Mouse (Mus musculus) right cerebral cortex, postnatal 14 days (tissue): ENCODE results near the gene Kctd2.
"Not testable (repeated sequence)": the region's sequence is repeated elsewhere in the genome, so short reads cannot be mapped to it uniquely, and the experiment has no call there.

Experiments used
- DNase-seq: peaks from one replicate; pipeline ENCODE4 v3.0.0; 2022

The Kctd2 gene

GRCm38 (mm10) chr11:115419531-115420237 lies at the start of gene Kctd2, which contains the start of gene Atp5h:
Kctd2 (plus strand) TSS chr11:115420128.
Atp5h (minus strand) TSS chr11:115419962.
- peak; percentile 95 for DNase-seq

GRCm38 (mm10) chr11:115370368-115370767 lies 49.6 kb upstream of the Kctd2 start:
- no peak for DNase-seq

GRCm38 (mm10) chr11:115371354-115371753 lies 48.6 kb upstream of the Kctd2 start:
- no peak for DNase-seq

- no peak for DNase-seq
Measured at GRCm38 (mm10) chr11:115372015-115372414, 47.9 kb upstream of the Kctd2 start.

- no peak for DNase-seq
Measured at GRCm38 (mm10) chr11:115372737-115373136, 47.2 kb upstream of the Kctd2 start.

- DNase-seq = peak; percentile 79
Measured at GRCm38 (mm10) chr11:115373805-115374694, 45.9 kb upstream of the Kctd2 start.

GRCm38 (mm10) chr11:115374695-115375425 lies 45.1 kb upstream of the Kctd2 start:
- peak; percentile 47 for DNase-seq

GRCm38 (mm10) chr11:115376722-115377121 lies 43.2 kb upstream of the Kctd2 start:
- no peak for DNase-seq

- DNase-seq = no peak
Measured at GRCm38 (mm10) chr11:115377254-115377653, 42.7 kb upstream of the Kctd2 start.

- no peak for DNase-seq
Measured at GRCm38 (mm10) chr11:115377854-115378253, 42.1 kb upstream of the Kctd2 start.

- DNase-seq = no peak
Measured at GRCm38 (mm10) chr11:115381276-115381675, 38.7 kb upstream of the Kctd2 start.

- DNase-seq = peak; percentile 86
Measured at GRCm38 (mm10) chr11:115381743-115382539, 38.0 kb upstream of the Kctd2 start, which contains the start of gene Cdr2l. Cdr2l (plus strand) TSS chr11:115381916.

GRCm38 (mm10) chr11:115382891-115383290 lies 37.0 kb upstream of the Kctd2 start:
- DNase-seq = no peak

- DNase-seq = peak; percentile 69
Measured at GRCm38 (mm10) chr11:115383701-115384474, 36.0 kb upstream of the Kctd2 start.

- DNase-seq = no peak
Measured at GRCm38 (mm10) chr11:115384587-115384986, 35.3 kb upstream of the Kctd2 start.

- DNase-seq = not testable (repeated sequence)
Measured at GRCm38 (mm10) chr11:115386859-115387258, 33.1 kb upstream of the Kctd2 start.

- DNase-seq = no peak
Measured at GRCm38 (mm10) chr11:115391358-115391757, 28.6 kb upstream of the Kctd2 start.

- DNase-seq = no peak
Measured at GRCm38 (mm10) chr11:115393721-115394325, 26.1 kb upstream of the Kctd2 start.

GRCm38 (mm10) chr11:115398085-115398484 lies 21.8 kb upstream of the Kctd2 start:
- no peak for DNase-seq

- no peak for DNase-seq
Measured at GRCm38 (mm10) chr11:115400126-115400525, 19.8 kb upstream of the Kctd2 start.
